Mouse (Mus musculus) heart, postnatal 0 days (tissue): ENCODE data around the gene Zscan5b.

Experiments used
- CTCF ChIP-seq: IDR thresholded peaks from 2 replicates; pipeline ENCODE4 v1.5.1; 2016; ENCODE audit warnings: antibody characterized with exemption, control low read depth, low read depth
- EP300 ChIP-seq: IDR thresholded peaks from 2 replicates; pipeline ENCODE4 v1.6.1; 2016; ENCODE audit warnings: antibody characterized with exemption, low read depth

DNA sequence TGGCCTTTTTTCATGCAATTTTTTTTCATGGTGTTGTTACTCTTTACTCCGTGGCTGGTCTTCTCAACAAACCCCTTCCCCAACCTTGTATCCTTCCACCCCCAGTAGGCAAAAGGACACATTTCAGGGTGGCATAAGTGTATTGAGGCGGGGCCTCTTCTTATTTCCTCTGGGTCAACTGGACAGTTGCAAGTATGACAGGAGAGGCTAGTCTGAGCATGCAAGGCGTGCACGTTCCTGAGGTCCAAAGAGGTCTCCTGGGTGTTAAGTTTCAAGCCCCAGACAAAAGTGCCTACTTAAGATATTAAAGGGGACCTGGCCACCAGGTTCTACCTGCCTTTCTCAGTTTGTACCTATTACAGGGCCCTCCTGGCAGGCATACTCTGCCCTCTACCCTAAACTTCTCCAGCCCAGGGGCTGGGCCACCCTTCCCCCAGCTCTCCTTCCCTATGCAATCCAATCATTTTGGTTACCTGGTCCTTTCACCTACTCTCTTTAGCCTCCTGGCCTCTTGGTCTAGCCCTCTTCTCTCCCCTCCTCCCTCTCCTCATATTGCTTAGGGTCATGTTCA is 62.4 kb downstream of the Zscan5b start:
- no peak for TF ChIP-seq CTCF
- no peak for TF ChIP-seq EP300
